Mouse (Mus musculus) gastrocnemius, postnatal 4 days (tissue): ENCODE data around the gene Smco4. TPM values are rescaled to one million over a fixed set of nuclear protein-coding genes. Genes with fewer than 3 reads are reported as not detected.

ENCODE experiments used
- DNase-seq, 2 experiments: peaks; one replicate each; pipeline ENCODE4 v3.0.0; 2021 to 2022; ENCODE audit warnings: low spot score in 2 of 2, mixed read lengths in 2 of 2
- total RNA-seq, 2 experiments: library from RNA; stranded (reverse); gene quantifications; 2 replicates each; pipeline ENCODE4 v1.2.3; 2021

Gene Smco4
- total RNA-seq, 2 experiments from 2014 or later: 18.9 to 20.3 TPM

GRCm38 (mm10) chr9:15506863-15507262 lies 13.6 kb downstream of the Smco4 start:
- DNase-seq: no peak

DNA sequence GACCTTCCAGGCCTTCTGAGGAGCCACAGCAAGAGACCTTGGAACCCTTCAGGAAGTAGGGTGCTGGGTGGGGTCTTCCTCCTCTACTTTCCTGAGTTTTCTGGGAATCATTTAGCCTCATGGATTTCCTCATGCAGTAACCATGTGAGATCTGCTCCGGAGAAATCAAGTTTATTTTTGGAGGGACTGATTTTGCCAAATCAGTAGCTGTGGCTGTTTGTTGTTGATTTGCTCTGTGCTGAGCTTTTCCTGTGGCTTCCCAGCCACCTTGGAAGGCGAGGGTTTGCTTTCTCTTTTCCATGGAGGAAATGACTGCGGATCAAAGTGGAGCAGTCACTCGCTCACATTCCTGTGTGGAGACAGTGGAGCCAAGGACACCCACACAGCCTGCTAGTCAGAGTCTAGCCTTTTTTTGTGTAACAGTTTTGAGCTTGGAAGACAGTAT lies 14.2 kb downstream of the Smco4 start:
- no peak for DNase-seq

GRCm38 (mm10) chr9:15509363-15509762 lies 16.1 kb downstream of the Smco4 start:
- no peak for DNase-seq

DNA sequence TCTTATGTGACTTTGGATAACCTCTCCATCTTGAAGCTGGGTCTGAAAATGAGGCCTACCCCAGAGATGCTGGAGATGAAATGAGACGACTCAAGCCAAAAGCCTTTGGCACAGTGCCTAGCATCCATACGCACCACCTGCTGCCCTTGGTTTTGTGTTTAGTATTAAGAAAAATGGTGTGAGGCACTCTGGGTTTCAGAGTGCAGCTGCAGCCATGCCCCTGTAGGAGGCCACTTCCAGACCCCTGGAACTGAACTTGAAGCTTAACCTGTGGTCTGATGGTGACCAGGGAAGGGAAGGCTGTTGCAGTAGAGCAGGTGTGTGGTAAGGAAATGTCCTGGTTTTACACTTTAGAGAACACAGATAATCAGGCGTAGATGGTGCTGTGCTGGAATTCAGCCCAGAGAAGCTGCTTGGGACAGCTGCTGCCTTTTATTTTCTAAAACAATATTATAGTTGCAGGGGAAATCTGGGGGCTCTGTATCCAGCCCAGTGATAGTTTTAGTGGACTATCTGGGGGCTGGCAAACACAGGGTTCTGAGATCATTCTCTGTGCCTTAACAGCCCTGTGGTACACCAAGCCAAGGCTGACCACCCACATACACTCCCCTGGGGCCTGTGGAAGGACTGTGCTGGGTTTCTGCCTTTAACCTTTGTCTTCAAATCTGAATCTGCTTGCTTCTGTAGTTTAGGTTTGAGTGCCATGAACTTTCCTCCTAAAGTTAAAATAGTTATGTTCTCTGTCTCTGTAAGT lies 17.5 kb downstream of the Smco4 start:
- DNase-seq: no peak

GRCm38 (mm10) chr9:15512918-15513317 lies 19.7 kb downstream of the Smco4 start:
- DNase-seq: no peak

DNA sequence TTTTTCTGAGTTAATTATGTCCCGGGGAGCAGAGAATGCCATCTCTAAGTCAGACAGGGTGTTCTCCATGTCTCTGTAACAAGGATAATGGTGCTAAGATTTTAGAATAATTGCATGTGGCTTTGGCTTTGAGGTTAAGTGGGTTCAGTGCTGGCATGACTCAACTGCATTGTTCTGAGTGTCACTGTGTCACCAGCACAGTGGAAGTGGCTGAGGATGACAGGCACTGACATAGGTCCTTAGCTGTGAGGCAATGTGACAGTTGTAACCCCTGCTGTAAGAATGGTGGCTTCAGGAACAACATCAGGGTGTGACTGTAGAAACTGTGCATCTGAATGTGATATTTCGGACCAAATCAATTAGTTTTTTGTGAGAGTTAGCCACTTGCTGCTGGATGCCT lies 22.8 kb downstream of the Smco4 start:
- no peak for DNase-seq

- no peak for DNase-seq
These were observed 24.7 kb downstream of the Smco4 start for GRCm38 (mm10) chr9:15517979-15518378.

DNA sequence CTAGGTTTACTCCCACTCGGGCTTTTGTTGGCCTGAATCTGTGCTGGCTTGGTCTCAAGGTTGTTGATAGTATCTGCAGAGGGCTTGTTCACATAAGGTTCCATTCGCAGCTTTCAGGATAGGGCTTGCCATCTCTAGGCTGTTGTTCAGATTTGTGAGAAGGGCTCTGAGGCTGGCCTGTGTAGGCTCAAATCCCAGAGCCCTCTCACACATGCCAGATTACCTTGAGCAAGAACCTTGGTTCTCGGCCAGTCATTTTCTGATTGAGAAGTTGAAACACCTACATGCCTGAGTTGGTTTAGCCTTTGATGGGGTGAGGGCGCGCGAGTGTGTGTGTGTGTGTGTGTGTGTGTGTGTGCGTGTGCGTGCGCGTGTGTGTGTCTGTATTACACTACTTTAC lies 29.1 kb downstream of the Smco4 start:
- no peak for DNase-seq

GRCm38 (mm10) chr9:15522887-15523286 lies 29.7 kb downstream of the Smco4 start:
- DNase-seq: no peak

DNA sequence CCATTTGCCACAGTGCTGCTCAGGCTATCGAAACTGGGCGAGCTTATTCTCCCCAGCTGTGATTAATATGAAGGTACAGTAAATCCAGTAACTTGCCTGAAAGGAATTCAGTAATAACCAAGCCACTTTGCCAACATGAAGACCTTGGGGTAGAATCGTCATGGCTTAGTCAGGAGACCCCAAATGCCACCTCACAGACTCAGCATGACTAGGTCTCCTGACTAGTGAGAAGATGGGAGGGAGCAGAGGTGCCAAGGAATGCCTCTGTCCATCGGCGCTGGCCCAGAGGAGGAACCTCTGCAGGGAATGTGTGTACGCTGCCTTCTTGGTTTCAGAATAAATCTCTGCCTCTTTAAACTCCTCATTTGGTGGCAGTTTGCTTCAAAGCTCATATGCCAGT lies 30.4 kb downstream of the Smco4 start:
- DNase-seq: no peak

DNA sequence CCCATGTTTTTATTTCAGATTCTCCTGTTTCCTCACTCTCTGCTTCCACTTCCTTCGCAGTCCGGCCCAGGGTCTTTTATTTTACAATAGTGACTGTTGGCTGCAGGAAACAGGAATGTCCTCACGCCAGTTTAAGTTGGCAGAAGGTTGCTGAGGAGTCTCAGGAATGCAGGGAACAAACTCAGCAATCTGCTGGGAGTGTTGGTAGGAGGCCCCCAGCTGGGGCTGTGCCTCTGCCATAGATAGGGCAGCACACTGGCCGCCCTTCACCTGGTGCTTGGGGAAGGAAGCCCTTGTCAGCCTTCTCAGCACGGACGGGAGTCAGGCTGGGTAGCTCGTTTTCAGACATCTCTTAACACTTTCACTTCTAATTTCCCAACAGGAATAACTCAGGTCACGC lies 32.0 kb downstream of the Smco4 start:
- no peak for DNase-seq

- DNase-seq: no peak
These were observed 33.3 kb downstream of the Smco4 start for GRCm38 (mm10) chr9:15526539-15526938.

DNA sequence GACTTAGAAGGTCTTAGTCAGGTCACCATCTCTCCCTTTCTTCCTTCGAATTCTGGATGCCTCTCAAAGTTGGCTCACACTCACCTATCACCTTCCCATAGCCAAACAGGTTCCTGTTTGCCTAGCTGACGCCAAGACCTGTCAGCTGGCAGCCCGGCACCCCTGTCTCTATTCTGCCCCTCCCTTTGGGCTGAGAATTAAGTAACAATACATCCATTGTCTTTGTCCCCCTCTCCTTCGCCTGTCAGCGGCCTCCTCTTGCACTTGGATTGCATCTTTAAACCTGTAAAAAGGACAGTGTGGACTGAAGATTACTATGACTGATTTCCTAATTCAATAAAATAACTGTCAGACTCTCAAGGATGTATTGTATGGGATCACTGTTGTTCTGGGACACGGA lies 34.6 kb downstream of the Smco4 start:
- no peak for DNase-seq

GRCm38 (mm10) chr9:15528368-15528767 lies 35.1 kb downstream of the Smco4 start:
- no peak for DNase-seq

GRCm38 (mm10) chr9:15529275-15529964 lies 36.2 kb downstream of the Smco4 start:
- DNase-seq: no peak

DNA sequence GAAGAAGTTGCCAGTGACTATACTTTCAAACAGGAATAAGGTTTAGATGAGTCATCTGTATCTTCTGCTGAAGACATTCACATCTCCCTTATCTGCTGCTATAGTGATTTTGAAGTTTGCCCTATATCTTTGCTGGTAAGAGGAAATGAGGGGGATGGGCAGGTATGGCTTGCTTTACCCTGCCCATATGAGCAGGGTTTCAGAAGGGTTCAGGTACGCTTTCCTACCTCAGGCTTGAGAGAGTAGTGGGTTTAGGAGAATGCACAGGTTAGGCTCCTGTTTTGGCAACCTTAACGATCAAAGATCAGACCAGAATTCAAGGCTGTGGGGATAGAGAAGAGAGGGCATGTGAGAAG lies 36.7 kb downstream of the Smco4 start:
- no peak for DNase-seq

DNA sequence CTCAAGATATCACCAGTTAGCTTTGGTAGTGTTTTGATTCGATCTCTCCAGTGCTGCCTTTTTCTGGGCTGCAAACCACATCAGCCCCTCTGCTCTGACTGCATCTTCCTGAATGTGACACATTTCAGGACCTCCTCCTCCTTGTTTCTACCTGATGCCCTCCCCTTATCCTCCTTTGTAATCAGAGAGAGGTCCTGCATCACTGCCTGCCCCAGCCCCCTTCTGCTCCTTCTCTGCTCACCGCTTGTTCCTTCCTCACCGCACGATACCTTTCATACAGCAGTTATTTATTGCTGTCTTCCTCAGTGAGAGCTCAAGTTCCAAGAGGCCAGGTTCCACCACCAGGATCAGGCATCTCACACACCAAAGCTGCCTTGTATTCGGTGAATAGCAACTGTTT lies 38.0 kb downstream of the Smco4 start:
- no peak for DNase-seq

GRCm38 (mm10) chr9:15533336-15534070 lies 40.3 kb downstream of the Smco4 start:
- no peak for DNase-seq

DNA sequence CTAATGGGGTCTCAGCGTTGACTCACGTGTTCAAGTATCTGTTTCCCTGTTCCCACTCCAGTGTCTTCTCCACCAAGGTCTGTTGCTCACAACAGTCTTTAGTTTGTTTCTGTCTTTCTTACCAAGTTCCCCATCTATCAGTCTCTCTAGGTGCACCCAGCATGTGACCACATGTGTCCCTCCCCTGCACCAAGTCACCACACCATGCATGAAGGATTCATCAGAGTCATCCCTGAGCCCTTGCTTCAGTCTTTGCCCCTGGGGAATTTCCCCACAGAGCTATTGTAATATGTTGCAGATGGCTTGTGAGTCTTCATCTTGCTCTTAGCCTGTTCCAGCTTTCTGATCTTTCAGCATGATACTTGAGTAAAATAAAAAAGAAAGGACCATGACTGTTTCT lies 40.9 kb downstream of the Smco4 start:
- no peak for DNase-seq

DNA sequence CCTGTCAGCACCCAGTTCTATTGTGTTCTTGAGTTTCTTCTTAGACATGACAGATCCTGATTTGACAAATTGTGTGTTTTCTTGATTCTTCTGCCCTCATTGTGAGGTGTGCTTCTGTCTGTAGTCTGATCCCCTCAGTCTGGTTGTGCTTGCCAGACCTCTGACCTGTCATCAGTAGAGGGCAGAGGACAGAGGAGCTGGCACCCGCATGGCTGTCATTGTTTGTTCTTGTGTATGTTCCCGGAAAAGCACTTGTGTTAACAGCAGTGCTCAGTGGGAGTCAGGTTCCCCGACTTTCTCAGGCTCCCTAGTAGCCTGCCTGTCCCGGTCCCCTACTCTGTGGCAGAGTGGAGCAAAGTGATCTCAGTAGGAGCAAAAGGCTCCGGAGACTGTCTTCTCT lies 42.2 kb downstream of the Smco4 start:
- no peak for DNase-seq

DNA sequence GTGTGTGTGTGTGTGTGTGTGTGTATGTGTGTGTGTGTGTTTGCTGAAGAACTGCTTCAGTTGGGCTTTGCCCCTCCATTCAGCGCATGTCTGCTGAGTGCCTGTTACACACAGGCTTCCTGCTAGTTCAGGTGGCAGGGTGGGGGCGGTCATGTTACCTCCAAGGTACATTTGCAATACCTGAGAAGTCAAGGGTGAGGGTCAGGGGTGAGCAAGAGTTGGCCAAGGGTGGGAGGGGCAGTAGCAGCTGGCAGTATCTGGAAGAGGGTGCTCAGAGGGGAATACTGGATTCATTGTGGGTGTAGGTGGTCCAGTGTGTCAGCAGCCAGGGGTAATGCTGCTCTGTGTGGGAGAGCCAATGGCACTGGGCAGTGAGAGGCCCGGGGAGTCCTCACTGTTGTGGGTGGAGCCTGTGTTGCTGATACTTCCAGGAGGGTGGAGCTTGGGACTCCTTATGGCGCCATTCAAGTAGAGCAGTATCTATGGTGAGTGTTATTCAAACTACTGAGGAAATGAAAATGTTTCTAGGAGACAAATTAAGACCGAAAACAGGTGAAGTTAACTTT lies 43.7 kb downstream of the Smco4 start:
- DNase-seq: no peak
